Mouse (Mus musculus) lung, adult 18-20 months (tissue): Measurements from ENCODE around the gene Gch1.

ENCODE experiments used
- DNase-seq, 2 experiments: peaks; one replicate each; pipeline ENCODE4 v3.0.0; 2022; ENCODE audit warnings: mixed read lengths in 2 of 2

Gene Gch1

DNA sequence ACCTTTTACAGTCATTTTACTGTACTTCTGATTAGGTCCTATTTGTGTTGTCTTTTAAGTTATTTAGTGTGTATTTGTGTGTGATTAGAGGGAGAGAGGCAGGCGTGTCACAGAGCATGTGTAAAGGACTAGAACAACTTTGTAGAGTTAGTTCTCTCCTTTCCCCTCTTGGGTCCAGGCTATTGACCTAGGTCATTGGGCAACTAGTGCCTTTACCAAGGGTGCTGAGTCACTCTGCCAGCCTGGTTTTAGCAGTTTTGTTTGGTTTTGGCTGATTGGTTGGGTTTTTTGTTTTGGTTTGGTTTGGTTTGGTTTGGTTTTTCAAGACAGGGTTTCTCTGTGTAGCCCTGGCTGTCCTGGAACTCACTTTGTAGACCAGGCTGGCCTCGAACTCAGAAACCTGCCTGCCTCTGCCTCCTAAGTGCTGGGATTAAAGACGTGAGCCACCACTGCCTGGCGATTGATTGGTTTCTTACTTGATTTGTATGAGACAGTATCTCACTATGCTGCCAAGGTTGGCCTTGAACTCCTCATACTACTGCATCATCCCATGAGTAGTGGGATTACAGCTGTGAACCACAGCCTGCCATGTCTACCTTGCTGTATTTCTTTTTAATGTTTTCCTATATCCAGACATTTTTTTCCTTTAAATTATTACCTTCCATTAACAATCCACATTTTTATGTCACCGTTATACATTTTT, 16.2 kb upstream of the Gch1 start:
- DNase-seq = no peak

DNA sequence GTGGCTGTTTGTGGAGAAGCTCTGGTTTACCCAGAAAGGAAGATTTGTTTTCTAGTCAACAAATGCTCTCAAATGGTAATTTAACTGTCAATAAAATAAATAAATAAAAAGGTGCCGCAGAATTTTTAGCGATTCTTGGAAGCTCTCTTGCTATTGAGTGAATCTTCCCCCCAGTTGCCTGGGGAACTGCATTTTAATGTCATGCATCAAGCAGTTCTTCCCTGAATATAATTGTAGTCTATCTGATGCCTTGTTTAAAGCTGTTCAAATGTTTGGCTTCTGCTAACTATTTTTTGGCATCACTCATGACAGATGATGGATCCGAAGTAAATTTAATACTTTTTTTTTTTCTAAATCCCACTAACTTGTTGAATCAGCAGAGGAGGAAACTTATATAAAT, 8.1 kb upstream of the Gch1 start:
- DNase-seq = no peak

DNA sequence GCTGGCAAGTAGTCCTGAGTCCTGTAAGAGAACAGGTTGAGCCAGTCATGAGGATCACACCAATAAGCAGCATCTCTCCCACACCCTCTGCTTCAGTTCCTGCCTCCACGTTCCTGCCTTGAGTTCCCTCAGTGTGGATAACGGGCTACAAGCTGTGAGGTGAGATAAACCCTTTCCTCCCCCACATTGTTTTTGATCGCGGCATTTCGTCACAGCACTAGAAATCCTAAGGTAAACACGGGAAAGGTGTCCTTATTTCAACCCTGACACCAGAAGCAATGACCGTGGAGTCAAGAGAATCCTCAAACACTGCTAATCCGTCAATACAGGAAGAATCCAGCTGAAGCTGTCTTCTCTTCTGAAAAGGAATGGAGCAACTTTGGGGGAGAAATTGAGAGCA, 7.5 kb upstream of the Gch1 start:
- no peak for DNase-seq

DNA sequence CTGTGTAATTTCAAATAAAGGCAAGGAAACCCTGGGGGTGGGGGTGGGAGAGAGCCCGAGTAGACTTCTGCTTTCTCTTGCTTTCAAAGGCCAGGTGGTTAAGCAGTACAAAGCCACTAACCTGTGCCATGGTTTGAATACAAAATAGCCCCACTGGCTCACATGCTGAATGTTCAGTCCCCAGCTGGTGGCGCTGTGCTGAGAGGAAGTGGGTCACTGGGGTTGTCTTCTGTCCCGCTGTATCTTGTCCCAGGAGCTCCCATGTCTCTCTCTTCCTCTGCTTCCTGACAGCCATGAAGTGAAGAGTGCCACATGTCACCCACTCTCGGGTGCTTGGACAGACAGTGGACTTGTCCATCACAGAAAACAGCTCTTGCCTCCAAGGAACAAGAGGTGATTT, 4.9 kb upstream of the Gch1 start:
- DNase-seq = no peak

DNA sequence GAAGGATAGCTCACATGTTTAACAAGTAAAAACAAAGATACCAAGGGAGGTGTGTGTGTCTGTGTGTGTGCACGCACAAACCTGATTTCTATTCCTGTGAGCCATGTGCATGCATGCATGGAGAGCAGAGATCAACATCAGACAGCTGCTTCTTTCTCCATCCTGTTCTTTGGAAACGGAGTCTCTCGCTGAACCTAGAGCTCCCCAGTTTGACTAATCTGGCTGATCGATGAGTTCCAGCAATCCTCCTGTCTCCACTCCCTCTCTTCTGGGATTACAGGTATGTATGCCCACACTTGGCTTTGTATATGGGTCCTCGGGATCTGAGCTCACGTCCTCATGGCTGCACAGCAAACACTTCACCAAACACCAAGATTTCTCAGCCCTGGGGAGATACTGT, 4.3 kb upstream of the Gch1 start:
- no peak for DNase-seq

DNA sequence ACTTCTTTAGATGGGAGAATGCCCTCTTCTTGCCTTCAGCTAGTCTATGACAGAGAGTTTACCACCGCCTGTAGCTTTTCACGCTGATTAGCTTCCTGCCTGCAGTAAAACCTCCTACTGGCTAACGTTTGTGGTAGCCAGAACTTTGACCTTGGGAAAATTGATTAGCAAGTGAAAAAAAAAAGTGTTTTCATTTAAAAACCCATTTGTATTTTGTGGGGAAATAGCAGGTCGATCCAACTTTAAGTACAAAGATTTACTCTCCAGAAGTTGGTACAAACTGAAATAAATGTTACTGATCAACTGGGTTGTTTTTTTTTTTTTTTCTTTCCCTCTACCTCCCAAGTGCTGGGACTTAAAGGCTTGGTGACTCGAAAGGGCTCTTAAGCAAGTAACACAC, 2.6 kb upstream of the Gch1 start:
- no peak for DNase-seq

DNA sequence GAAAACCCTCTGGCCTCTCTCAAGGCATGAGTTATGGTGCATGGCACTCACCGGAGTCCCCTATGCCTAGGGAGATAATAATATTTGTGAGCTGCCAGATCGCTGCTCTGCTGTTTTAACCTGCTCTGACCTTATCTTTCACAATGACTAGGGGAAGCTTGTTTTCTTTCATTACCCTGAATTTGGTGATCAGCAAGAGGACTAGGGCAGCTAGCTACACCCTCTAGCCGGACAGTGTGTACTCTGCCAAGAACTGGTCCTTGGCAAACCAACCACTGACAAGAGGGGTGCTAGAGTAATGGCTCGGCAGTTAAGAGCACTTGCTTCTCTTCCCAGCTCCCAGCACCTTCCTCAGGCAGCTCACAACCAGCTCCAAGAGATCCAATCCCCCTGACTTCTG, 1.4 kb upstream of the Gch1 start:
- peak in 1 of 2 experiments; percentile 29 for DNase-seq

DNA sequence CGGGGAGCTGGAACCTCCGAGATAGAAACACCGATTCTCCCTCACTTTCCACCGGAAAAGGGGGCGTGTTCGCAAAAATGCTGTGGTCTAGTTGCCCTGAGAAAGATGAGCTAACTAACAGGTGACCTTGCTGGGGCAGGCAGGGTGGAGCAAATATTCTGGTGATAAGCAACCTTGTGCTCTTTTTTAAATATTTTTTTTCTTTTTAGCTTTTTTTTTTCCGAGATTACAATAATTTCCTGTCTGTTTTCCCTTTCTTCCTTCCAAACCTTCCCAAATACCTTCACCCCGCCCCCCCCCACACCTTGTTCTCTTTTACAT, 382 bp upstream of the Gch1 start:
- DNase-seq = no peak

DNA sequence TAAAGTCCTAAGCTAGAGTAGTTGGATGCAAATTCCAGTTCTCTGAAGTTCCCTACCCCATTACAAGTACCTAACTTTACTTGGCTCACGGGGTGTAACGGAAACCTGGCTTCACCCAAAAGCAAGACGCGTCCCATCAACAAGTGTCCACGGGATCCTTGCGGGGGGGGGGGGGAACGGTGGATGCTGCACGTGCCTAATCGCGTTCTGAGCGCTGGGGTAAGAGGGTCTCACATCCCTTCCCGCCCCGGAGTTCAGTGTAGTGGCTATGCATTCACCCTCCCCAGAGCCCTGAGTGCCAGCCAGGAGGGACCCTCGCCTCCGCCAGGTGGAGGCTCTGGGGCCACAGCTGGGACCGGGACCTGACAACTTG, 752 bp downstream of the Gch1 start:
- DNase-seq = no peak

DNA sequence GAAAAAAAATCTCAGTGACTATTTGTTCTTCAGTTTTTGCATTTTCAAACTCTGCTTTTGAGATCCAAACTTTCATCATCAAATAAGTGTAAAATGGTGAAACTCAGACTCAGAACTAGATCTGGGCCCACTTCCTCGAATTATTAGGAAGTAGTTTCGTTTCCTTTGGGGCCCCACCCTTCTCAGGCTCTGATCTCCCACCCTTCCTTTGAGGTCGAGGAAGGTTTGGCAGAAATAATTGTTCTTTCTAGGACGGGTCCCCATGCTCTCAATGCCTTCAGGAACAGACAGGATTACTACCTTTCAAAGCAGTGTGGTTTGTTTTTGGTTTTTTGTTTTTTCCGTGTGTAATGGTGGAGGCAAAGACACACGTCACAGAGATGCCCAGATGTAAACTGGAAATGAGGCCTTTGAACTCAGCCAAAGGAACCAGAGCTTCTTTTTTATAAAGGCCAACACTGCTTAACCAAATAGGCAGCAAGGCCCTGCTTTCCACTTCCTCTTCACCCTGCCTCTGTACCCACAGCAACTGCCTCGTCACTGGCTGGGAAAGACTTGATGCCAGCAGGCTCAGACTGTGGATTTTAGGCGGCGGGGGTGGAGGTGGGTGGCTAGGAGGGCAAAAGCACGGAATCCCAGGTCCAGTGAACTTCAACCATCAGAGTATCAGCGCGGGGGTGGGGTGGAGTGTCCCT, 1.4 kb downstream of the Gch1 start:
- peak; percentile 52 to 61 for DNase-seq

DNA sequence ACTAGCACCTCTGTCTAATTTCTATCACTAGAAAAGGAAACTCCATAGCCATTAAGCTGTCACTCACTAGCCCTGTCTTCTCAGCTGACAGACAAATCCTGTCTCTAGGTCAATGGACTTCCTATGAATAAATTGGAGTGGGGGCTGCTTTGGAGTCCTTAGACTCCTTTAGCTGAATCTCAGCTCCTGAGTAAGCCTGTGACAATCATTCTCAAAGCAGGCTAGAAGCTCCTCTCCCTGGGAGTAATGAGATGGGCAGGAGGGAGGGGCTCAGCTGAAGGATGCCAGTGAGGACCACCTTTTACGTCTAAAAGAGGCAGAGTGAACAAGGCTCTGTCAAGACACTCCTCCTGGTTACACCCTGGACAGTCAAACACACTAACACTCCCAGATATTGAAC, 2.0 kb downstream of the Gch1 start:
- DNase-seq = no peak

DNA sequence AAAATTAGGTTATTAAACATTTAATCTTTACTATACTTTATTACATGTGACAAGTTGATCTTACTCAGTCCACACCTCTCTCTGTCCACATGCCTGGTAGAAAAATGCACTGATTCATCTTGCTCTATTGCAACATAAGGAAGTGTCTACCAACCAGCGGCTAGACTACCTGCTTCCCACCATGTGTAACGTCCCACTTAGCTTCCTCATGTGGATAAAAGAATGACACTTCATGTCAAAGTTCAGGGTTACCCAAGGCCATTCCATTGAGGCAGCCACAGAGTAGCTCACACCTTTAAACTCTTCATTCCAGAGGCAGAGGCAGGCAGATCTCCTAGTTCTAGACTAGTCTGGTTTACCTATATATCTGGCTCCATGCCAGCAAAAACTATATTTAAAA, 2.7 kb downstream of the Gch1 start:
- DNase-seq = no peak

DNA sequence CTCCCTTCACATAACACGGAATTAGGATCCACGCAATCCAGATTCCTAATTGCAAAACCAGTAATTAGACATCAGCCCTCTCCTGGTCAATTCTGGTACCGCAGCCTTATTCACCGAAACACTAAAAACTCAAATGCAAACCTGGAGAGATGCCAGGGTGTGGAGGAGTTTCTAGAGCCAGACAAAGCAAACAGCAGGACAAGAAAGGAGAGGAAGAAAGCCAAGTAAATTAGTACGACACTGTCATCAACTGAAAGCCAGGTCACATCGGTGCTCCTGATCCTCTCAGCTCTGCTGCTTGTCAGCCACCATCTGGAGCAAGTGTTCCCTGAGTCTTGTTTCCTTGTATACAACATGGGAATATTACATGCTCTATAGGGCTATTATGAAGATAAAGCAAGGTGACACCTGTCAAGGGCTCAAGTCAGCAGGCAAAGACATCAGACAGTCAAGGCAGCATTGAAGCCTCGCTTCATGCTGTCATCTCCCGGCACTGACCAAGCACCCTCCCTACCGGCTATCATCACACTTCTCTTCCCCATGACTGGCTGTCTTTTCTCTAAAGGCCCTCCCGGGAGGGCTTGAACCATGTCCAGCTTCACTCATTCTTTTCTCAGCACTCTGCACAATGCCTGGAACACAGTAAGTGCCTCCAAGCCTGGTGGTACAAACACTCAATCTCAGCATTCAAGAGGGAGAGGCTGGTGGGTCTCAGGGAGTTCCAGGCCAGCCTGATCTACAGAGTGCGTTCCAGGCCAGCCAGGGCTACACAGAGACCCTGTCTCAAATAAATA, 7.5 kb downstream of the Gch1 start:
- peak; percentile 43 to 76 for DNase-seq

DNA sequence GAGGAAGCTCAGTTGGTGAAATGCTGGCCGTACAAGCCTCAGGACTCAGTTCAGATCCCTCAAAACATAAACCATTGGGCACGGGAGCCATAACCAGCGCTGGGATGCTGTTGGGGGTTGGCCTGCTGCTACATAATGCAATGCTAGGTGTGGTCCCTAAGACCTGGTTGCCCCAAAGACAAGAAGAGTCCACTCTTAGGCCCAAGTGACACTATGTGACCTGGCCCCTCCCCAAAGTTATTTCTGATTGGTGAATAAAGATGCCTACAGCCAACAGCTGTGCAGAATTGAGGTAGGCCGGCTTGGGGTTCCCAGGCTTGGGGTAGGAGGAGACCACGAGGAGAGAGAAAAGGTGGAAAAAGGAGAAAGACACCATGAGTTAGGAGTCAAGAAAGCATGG, 10.4 kb downstream of the Gch1 start:
- no peak for DNase-seq

DNA sequence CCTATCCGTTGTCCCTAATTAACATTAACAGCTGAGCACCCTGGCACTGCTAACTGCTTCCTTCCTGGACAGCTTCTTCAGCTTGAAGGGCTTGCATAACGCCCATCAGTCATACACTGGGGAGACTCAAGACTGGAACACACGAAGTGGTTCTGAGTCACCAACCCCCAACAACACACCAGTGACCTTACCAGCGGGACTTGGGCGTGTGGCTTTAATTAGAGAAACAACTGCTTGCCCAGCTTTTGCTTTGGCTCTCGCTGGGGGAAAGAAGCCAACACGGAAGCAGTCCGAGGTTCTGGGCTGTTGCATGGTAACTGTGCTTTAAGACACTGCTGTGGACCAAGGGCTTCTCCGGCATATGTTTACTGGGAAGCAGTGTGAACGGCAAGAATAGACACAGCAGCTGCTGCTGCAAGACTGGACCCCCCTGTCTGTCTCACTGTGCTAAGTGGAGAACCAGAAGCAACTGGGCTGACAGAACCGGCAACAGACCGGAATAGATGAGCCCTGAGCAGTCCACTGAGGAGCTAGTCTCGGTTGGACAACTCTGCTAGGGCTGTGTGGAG, 11.3 kb downstream of the Gch1 start:
- peak; percentile 72 to 82 for DNase-seq

DNA sequence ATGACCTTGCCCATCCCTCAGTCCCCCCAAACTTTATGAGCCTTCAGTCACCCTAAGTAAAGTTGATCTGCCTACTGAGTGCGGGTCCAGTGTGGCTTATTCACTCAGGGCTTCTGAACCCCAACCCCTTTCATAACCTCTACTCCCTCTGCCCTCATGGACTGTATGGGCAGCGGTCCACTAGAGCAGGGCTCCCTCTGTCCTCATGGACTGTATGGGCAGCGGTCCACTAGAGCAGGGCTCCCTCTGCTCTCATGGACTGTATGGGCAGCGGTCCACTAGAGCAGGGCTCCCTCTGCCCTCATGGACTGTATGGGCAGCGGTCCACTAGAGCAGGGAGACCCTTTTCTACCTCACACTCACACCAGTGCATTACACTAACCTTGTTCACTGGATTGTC, 13.0 kb downstream of the Gch1 start:
- no peak for DNase-seq

DNA sequence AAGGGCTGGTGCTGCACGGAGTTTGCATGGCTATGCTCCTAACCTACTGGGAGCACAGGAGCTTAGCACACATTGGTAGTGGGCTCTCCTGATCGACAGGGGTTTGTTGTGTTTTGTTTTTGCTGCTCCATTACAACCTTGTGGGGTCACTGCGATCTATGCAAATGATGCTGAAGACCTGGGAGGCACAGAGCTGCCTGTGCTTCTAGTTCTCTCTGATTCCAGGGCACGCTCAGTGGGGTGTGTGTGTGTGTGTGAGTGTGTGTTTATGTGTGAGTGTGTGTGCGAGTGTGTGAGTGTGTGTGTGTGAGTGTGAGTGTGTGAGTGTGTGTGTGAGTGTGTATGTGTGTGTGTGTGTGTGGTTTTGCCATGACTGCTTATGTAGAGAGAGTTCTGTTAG, 14.1 kb downstream of the Gch1 start:
- no peak for DNase-seq

DNA sequence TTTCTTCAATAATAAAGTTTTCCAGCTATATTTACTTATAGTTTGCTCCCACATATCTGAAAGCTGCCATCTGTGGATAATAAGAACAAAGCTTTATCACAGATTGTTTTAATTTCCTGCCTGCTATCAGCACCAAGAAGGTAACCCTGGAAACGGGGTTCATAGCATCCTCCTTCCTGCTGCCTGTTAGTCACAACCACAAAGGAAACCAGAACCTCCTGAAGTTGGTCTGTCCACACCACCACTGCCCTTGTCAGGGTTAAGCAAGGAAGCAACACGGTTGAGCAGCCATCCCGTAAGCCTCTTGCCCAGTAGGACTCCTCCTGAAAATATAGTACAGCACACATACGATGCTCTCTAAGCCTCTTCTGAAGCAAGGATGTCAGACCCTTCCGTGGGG, 17.1 kb downstream of the Gch1 start:
- no peak for DNase-seq

DNA sequence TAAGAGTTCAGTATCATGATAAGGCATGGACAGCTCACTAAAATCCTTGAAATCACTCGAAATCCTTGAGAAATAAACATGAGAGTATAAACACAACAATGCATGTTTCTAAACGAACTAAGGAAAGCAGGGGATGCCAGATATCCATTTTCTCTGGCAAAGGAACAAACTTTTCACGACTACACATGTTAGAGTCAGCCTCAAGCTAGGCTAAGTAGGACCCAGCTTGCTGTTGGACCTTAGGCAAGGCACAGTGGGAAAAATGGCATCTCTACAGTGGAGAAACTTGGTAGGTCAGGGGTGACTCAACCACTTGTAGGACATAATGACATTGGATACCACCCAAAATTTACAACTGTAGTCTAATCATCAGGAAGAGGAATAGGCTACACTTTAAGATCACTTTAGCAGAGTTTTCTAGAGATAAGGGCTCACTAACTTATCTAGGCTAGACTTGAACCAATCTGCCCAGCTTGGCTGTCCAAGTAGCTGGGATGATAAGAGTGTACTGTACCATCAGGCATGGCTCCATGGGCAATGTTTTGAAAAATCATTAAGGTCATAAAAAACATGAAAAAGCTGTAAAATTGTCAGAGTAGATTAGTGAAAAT, 18.6 kb downstream of the Gch1 start:
- no peak for DNase-seq

DNA sequence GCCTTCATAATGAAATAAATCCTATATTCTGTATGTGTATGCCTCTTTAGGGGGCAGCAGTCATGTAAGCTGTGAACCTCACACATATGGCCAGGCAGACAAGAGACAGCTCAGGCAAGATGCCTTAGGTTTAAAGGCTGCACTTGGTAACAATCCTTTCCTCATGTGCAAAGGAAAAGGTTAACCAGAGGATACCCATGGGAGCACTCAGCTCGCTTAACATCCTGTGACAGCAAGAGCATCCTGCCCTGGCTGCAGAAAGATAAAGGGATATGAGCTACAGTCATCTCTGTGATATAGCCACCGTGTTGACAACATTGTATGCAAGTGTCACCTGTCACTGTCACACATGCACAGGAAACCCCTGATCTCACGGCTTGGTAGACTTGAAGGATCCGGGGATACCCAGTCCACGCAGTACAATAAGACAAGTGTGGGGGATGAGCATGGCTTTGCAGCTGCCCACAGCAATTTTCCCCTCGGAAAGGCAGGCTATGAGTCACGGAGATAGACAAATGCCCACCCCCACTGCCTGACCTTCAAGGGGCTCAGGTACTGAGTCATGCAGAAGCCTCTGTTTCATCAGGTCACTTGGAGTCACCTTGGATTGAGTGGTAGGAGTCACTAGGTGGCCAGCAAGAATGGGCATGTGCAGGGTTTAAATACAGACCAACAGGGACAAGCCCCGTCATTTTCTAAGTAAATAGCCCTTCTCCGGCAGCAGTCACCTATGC, 19.4 kb downstream of the Gch1 start:
- no peak for DNase-seq

DNA sequence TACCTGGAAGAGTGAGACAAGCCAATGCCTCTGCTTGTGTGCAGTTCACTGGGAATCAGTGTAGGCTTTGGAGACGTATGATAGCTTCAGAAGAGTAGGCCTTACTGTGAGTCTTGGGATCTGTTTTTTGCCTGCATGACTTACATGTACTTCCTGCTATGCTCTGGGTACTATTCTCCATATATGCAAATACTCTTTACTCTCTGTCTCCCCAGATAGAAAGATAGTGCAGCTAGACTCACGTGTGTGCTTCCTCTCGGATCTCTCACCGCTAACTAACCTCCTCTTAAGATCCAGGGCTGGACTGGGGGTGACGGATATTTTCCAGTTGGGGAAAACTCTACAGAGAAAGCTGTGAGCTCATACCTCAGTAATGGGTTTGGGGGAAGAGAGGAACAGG, 23.5 kb downstream of the Gch1 start:
- DNase-seq = no peak

DNA sequence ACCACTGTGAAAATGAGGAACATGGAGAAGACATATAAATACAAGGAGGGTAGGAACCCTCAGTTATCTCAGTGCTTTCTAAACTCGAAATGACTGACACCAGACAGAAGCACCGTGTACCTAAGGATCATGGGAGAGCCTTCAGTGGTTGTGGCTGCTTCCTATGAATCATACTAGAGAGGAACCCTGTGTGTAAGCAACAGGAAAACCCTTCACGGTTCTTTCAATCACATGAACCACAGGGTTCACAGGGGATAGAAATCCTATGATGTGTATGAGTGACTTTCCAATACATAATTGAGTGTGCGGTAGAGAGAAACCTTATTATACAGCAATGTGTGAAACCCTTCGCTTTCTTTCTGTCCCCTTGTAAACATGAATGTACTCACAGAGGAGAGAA, 24.1 kb downstream of the Gch1 start:
- no peak for DNase-seq

DNA sequence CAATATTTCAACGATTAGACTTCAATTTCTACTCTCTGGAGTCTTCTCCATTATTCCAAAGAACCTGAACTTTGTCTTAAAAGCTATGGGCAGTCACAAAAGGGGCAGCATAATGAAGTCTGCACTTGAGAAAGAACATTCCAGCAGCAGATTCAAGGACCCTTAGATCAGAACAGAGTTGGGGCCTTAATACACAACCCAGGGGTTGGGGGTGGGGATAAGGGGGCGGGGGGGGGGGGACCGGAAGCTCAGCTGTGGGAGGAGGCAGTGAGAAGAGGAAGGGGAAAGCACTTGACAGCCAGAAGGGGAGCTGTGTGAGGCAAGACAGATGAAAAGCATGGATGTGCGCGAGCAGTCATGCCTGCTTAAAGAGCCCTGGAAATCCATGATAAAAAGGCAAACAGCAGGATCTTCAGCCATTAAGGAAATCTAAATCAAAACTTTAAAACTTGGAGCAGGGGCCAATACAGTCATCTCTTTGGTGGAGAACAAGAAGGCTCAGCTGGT, 27.2 kb downstream of the Gch1 start:
- no peak for DNase-seq
